Mouse (Mus musculus): ENCODE measurements around the gene Chst10. TPM values are rescaled to one million over a fixed set of nuclear protein-coding genes. Genes with fewer than 3 reads are reported as not detected.

The Chst10 gene
- polyA plus RNA-seq, 1 experiment from 2014 or later: 6.4 TPM

GRCm38 (mm10) chr1:38887011-38887410, 10.9 kb downstream of the Chst10 start:
- Histone ChIP-seq H3K27me3 (ENCODE audit: insufficient read depth, poor library complexity, severe bottlenecking) (no peaks in the 10 kb centered on the region), H3K4me3 (no peak overlapping the region), H3K4me1 (peaks cover 12% of the 10 kb centered on the region), H3K27ac (peak overlapping the region; percentile 57), H3K9me3 (no peaks in the 10 kb centered on the region), H3K36me3 (no peaks in the 10 kb centered on the region)
- 47% methylated on average over 6 of the region's 6 CpGs for WGBS
- DNase-seq (ENCODE audit: low spot score): no peak

DNA sequence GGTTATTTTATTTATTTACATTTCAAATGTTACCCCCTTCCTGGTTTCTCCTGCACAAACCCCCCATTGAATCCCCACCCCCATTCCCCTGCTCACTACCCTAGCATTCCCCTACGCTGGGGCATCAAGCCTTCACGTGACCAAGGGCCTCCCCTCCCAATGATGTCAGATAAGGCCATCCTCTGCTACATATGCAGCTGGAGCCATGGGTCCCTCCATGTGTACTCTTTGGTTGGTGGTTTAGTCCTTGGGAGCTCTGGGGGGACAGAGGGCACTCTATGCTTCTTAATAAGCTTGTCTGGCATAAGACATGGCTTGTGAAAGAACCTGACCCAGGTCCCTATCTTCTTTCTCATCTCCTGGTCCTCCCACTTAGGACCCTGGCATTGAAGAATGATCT, 11.4 kb downstream of the Chst10 start:
- WGBS: 71% methylated on average over 2 of the region's 2 CpGs

GRCm38 (mm10) chr1:38885956-38886355, 12.0 kb downstream of the Chst10 start:
- WGBS: 81% methylated on average over 2 of the region's 2 CpGs
- no peaks in the 10 kb centered on the region for H3K9me3 ChIP-seq
- no peak overlapping the region for H3K4me3 ChIP-seq
- no peak for DNase-seq (ENCODE audit: low spot score)
- H3K36me3 ChIP-seq: no peaks in the 10 kb centered on the region
- no peaks in the 10 kb centered on the region for H3K27me3 ChIP-seq (ENCODE audit: insufficient read depth, poor library complexity, severe bottlenecking)
- H3K27ac ChIP-seq: no peak overlapping the region
- peaks cover 12% of the 10 kb centered on the region for H3K4me1 ChIP-seq

More for the DNA sequence above, 11.4 kb downstream of the Chst10 start:
- H3K4me1 ChIP-seq: peaks cover 12% of the 10 kb centered on the region
- DNase-seq (ENCODE audit: low spot score): no peak
- no peaks in the 10 kb centered on the region for H3K36me3 ChIP-seq
- H3K27ac ChIP-seq: no peak overlapping the region
- H3K4me3 ChIP-seq: no peak overlapping the region
- no peaks in the 10 kb centered on the region for H3K27me3 ChIP-seq (ENCODE audit: insufficient read depth, poor library complexity, severe bottlenecking)
- H3K9me3 ChIP-seq: no peaks in the 10 kb centered on the region

DNA sequence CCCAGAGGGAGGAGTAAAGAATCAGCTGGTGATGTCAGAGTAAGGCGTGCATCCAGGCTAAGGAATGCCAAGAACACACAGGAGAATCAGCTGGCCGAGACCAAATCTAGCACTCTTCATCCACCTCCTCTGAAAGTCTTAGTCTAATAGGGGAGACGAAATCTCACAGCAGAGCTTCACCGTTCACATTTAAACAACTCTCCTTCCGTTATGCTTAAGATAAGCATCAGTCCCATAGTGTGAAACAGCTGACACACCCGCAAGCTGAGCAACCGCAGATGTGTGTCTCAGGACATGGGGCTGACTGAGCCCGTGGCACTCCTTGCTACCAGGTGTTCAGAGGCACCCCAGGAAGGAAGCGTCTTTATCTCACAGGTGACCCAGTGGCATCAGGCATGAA, 14.2 kb downstream of the Chst10 start:
- no peak overlapping the region for H3K27ac ChIP-seq
- H3K4me1 ChIP-seq: peaks cover 12% of the 10 kb centered on the region
- no peak overlapping the region for H3K4me3 ChIP-seq
- no peaks in the 10 kb centered on the region for H3K36me3 ChIP-seq
- no peaks in the 10 kb centered on the region for H3K9me3 ChIP-seq
- 74% methylated on average over 9 of the region's 9 CpGs for WGBS
- no peaks in the 10 kb centered on the region for H3K27me3 ChIP-seq (ENCODE audit: insufficient read depth, poor library complexity, severe bottlenecking)
- DNase-seq (ENCODE audit: low spot score): no peak

- H3K36me3 ChIP-seq: no peaks in the 10 kb centered on the region
- no peaks in the 10 kb centered on the region for H3K9me3 ChIP-seq
- WGBS: 78% methylated on average over 4 of the region's 4 CpGs
- peaks cover 12% of the 10 kb centered on the region for H3K4me1 ChIP-seq
- H3K27me3 ChIP-seq (ENCODE audit: insufficient read depth, poor library complexity, severe bottlenecking): no peaks in the 10 kb centered on the region
- no peak overlapping the region for H3K4me3 ChIP-seq
- no peak for DNase-seq (ENCODE audit: low spot score)
- H3K27ac ChIP-seq: no peak overlapping the region
These were observed 15.2 kb downstream of the Chst10 start for GRCm38 (mm10) chr1:38882746-38883145.

- Histone ChIP-seq H3K36me3 (no peaks in the 10 kb centered on the region), H3K4me3 (no peak overlapping the region), H3K27ac (no peak overlapping the region), H3K4me1 (peaks cover 3% of the 10 kb centered on the region; the same call in 1 of the 2 replicates), H3K27me3 (ENCODE audit: insufficient read depth, poor library complexity, severe bottlenecking) (no peaks in the 10 kb centered on the region), H3K9me3 (no peaks in the 10 kb centered on the region)
- peak; percentile 81 for DNase-seq (ENCODE audit: low spot score)
- 74% methylated on average over 4 of the region's 4 CpGs for WGBS
These were observed 16.6 kb downstream of the Chst10 start for GRCm38 (mm10) chr1:38881366-38881765.

GRCm38 (mm10) chr1:38876671-38877382, 21.1 kb downstream of the Chst10 start:
- no peak for DNase-seq (ENCODE audit: low spot score)
- WGBS: 43% methylated on average over 5 of the region's 5 CpGs
- H3K27ac ChIP-seq: no peak overlapping the region
- no peaks in the 10 kb centered on the region for H3K27me3 ChIP-seq (ENCODE audit: insufficient read depth, poor library complexity, severe bottlenecking)
- no peaks in the 10 kb centered on the region; the same call in 1 of the 2 replicates for H3K4me1 ChIP-seq
- no peaks in the 10 kb centered on the region for H3K9me3 ChIP-seq
- H3K4me3 ChIP-seq: no peak overlapping the region
- H3K36me3 ChIP-seq: no peaks in the 10 kb centered on the region

DNA sequence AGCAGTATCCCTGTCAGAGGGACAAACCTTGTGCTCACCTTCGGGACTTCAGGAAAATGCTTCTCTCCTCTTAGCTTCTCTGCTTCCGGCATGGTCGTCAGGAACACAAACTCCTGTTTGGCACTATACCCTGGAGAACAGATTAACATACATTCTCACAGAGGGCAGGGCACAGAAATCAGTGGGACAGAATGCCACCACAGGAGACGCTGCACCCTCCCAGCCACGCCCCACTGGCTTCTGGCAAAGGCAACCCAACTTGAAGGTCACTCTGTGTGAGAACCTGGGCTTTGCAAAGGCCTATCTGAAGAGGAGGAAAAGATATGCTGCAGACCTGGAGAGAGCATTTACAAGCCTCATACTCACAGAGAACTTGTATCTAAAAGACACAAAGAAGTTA, 24.1 kb downstream of the Chst10 start:
- H3K4me1 ChIP-seq: no peaks in the 10 kb centered on the region; the same call in 1 of the 2 replicates
- no peaks in the 10 kb centered on the region for H3K36me3 ChIP-seq
- H3K9me3 ChIP-seq: no peaks in the 10 kb centered on the region
- no peak for DNase-seq (ENCODE audit: low spot score)
- H3K27ac ChIP-seq: no peak overlapping the region
- WGBS: 80% methylated on average over 5 of the region's 5 CpGs
- H3K4me3 ChIP-seq: no peak overlapping the region
- no peaks in the 10 kb centered on the region for H3K27me3 ChIP-seq (ENCODE audit: insufficient read depth, poor library complexity, severe bottlenecking)

DNA sequence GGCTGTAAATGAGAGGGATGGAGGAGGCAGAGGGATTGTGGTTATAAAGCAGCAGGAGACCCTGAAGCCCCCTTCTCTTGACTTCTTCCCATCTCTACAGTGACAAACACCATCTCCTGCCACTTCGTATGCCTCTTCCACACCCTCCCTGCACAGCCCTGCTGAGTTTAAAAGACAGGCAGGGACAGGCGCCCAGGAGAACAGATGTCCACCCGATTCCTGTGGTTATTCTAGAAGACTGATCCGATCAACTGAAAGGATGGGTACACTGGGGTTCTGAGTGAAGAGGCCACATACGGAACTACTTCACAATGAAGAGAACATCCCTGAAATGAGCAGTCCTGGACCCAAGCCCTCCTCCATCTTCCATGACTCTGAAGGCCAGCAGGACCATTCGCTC, 26.1 kb downstream of the Chst10 start:
- Histone ChIP-seq H3K4me1 (no peaks in the 10 kb centered on the region), H3K27ac (no peak overlapping the region), H3K4me3 (no peak overlapping the region), H3K9me3 (no peaks in the 10 kb centered on the region), H3K36me3 (no peaks in the 10 kb centered on the region), H3K27me3 (ENCODE audit: insufficient read depth, poor library complexity, severe bottlenecking) (no peaks in the 10 kb centered on the region)
- no peak for DNase-seq (ENCODE audit: low spot score)
- 83% methylated on average over 6 of the region's 6 CpGs for WGBS

DNA sequence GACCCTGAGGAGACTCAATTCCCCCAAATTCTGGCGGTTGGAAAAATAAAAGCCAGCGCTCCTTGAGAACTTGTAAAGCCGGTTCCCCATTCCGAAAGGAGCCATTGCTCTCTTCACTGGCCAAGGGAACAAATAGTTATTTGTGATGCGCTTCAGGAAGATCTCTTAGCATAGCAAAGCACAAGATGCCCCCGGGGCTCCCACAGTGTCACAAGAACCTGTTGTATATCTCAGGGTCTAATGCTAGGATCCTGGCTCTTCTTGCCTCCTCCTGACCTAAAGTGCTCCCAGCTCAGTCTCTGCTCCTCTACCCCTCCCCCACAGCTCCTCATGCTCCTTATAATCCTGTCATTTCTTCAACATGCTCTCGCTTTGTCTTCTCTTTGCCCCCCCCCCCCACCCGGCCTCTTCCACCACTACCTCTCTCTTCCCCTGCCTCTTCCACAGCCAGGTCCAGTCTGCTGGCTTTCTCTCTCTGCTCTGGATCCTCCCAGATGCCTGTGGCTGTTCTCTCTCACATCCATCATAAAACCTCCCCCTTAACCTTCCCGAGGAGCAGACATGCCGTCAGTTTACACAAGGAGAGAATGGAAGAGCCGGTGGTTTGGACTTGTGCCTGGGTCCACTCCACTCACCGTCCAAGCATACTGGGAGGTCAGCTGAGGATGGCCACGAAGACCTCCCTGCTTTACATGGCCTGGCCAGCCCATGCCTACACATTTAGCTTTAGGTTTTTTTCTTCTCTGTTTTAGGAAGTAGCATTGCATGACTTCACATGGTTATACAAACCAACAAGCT, 28.4 kb downstream of the Chst10 start:
- Histone ChIP-seq H3K4me1 (no peaks in the 10 kb centered on the region), H3K36me3 (no peaks in the 10 kb centered on the region), H3K9me3 (no peaks in the 10 kb centered on the region), H3K27ac (no peak overlapping the region), H3K4me3 (no peak overlapping the region), H3K27me3 (ENCODE audit: insufficient read depth, poor library complexity, severe bottlenecking) (no peaks in the 10 kb centered on the region)
- 62% methylated on average over 13 of the region's 13 CpGs for WGBS
- DNase-seq (ENCODE audit: low spot score): no peak

DNA sequence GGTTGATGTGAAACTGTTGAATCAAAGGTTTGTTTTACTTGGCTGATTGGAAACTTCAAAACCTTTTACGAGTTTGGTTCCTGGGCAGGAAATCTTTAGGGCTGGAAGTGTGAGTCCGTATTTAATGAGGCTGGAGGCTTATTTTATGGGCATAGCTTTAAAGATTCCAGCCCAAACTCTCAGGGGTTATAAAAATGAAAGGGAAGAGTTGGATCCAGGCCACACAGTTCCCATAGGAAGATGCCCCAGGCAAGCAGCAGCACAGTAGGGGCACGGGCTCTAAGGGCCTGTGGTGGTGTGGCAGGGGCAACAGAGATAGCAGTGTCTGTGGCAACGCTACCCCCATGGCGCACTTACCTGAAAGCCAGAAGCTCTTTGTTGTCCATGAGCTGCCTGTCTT, 31.7 kb downstream of the Chst10 start:
- Histone ChIP-seq H3K27me3 (ENCODE audit: insufficient read depth, poor library complexity, severe bottlenecking) (no peaks in the 10 kb centered on the region), H3K9me3 (no peaks in the 10 kb centered on the region), H3K4me1 (no peaks in the 10 kb centered on the region), H3K36me3 (no peaks in the 10 kb centered on the region), H3K27ac (no peak overlapping the region), H3K4me3 (no peak overlapping the region)
- DNase-seq (ENCODE audit: low spot score): no peak
- 77% methylated on average over 5 of the region's 5 CpGs for WGBS

GRCm38 (mm10) chr1:38864341-38864740, 33.6 kb downstream of the Chst10 start:
- no peak overlapping the region for H3K27ac ChIP-seq
- no peaks in the 10 kb centered on the region for H3K36me3 ChIP-seq
- H3K9me3 ChIP-seq: no peaks in the 10 kb centered on the region
- no peaks in the 10 kb centered on the region for H3K4me1 ChIP-seq
- no peak for DNase-seq (ENCODE audit: low spot score)
- WGBS: 77% methylated on average over 9 of the region's 9 CpGs
- H3K4me3 ChIP-seq: no peak overlapping the region
- no peaks in the 10 kb centered on the region for H3K27me3 ChIP-seq (ENCODE audit: insufficient read depth, poor library complexity, severe bottlenecking)

DNA sequence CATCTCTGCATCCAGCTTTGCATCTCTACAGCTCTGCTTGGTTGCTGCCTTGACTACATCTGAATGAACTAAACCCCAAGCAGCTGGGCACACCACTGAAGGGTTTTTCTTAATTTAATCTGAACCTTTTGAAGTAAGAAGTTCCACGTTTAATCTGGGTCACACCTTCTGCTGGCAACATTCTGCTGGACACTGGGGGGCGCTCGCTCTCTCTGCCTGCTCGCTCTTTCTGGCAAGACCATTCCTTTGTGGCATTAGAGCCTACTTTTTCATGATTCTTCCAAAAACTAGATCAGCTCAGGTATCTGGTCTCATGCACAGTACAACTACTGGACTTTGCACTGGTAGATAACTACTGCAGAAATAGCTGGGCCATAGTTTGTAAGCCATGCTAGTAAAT, 35.7 kb downstream of the Chst10 start:
- Histone ChIP-seq H3K4me3 (no peak overlapping the region), H3K27ac (no peak overlapping the region), H3K4me1 (no peaks in the 10 kb centered on the region), H3K36me3 (no peaks in the 10 kb centered on the region), H3K27me3 (ENCODE audit: insufficient read depth, poor library complexity, severe bottlenecking) (no peaks in the 10 kb centered on the region), H3K9me3 (no peaks in the 10 kb centered on the region)
- 6% methylated on average over 4 of the region's 4 CpGs for WGBS
- DNase-seq (ENCODE audit: low spot score): no peak
